Mouse (Mus musculus) frontal cortex, adult 2 months (tissue): Measurements from ENCODE around the gene Rbl1. TPM values are rescaled to one million over a fixed set of nuclear protein-coding genes. Genes with fewer than 3 reads are reported as not detected.
"Not testable (repeated sequence)": the region's sequence is repeated elsewhere in the genome, so short reads cannot be mapped to it uniquely, and the experiment has no call there.

Source experiments
- DNase-seq, 2 experiments: peaks; one replicate each; pipeline ENCODE4 v3.0.0; 2022; ENCODE audit warnings: low spot score in 1 of 2; ENCODE audit errors: extremely low spot score in 1 of 2
- polyA plus RNA-seq: library from polyadenylated mRNA; depleted of rRNA; stranded (reverse); fragments of >200 nt; gene quantifications from 2 replicates; pipeline ENCODE4 v1.2.3, GENCODE M21; 2012

The Rbl1 gene
- polyA plus RNA-seq, 1 experiment = 2.2 TPM

DNA sequence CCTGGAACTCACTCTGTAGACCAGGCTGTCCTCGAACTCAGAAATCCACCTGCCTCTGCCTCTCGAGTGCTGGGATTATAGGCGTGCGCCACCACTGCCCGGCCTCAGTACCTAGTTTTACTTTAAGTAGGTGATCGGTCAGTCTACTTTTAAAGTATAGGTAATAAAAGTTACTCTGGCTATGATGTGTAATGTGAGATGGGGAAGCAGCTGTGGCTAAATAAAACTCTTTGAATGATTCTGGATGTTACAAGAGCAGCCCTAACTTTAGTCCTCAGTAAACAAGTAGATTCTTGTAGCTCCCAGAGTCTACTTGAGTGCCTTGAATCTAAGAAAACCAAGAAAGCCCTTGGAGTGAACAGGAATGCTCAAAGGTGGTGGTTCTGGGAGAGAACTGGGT, 31.4 kb downstream of the Rbl1 start:
- no peak for DNase-seq

GRCm38 (mm10) chr2:157170626-157171025, 33.7 kb downstream of the Rbl1 start:
- no peak for DNase-seq

DNA sequence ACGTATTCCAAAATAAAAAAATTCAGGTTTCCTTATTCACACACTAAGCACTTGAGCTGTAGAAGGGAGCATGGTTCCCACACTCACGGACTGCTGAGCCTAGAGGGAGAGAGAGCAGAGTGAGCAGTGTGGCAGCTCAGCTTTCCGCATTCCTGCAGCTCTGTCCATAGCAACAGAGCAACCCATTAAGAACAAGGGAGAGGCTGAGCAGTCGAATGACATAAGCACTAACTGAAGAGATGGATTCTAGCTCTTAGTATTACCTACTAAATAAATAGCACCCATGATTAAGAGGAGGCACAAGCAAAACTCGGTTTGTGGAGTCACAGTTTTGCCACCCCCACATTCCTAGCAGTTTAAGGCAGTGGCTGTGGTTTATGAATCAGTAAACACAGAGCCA, 34.2 kb downstream of the Rbl1 start:
- DNase-seq = no peak

- peak; percentile 14 to 42 for DNase-seq
Observed at GRCm38 (mm10) chr2:157166371-157167080, 37.8 kb downstream of the Rbl1 start.

DNA sequence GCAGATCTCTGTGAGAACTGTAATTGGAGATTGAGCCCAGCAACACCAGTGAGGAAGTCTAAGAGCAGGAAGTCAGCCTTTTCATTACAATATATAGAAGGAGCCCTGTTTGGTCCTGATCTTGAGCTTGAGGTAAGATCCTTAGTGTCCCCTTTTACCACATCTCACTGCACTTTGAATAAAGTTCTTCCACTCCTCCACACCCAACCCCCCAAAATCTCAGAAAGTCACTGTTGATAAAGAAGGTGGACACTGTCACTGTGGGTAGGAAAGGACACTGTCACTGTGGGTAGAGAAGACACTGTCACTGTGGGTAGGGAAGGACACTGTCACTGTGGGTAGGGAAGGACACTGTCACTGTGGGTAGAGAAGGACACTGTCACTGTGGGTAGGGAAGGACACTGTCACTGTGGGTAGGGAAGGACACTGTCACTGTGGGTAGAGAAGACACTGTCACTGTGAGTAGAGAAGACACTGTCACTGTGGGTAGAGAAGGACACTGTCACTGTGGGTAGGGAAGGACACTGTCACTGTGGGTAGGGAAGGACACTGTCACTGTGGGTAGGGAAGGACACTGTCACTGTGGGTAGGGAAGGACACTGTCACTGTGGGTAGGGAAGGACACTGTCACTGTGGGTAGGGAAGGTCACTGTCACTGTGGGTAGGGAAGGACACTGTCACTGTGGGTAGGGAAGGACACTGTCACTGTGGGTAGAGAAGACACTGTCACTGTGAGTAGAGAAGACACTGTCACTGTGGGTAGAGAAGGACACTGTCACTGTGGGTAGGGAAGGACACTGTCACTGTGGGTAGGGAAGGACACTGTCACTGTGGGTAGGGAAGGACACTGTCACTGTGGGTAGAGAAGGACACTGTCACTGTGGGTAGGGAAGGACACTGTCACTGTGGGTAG, 38.8 kb downstream of the Rbl1 start:
- DNase-seq = not testable (repeated sequence)

- DNase-seq = no peak
Observed at GRCm38 (mm10) chr2:157164101-157164500, 40.2 kb downstream of the Rbl1 start.

DNA sequence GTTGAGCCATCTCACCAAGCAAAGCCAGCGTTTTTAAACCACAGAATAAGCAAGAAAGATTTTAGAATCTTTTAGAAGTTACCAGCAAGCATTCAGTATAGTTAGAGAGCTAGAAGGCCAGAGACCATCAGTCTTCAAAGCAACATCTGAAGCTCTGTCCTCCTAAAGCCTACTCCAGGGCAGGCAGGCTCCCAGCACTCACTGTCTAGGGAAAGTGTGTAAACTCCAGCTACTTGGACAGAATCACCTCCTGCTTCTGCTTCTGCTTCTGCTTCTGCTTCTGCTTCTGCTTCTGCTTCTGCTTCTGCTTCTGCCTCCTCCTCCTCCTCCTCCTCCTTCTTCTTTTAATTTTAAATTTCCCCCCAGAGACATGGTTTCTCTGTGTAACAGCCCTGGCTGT, 48.3 kb downstream of the Rbl1 start:
- no peak for DNase-seq

DNA sequence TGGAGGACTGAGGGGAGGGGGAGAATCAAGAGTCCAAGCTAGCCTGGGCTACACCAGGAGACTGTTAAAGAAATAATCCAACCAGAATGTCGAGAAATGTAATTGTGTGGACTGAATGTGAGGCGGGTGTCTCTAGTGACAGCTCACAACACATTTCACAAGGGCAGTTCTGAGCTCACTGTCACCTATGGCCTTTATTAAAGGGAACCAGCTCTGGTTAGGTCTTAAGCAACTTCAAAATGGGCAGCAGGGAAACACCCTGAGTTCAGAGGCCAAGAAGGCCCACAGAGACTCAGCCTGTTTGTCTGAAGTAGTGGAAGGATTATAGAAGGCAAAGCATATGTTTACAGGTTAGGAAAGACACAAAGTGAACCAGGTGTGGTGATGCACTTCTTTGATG, 51.1 kb downstream of the Rbl1 start:
- DNase-seq = no peak

DNA sequence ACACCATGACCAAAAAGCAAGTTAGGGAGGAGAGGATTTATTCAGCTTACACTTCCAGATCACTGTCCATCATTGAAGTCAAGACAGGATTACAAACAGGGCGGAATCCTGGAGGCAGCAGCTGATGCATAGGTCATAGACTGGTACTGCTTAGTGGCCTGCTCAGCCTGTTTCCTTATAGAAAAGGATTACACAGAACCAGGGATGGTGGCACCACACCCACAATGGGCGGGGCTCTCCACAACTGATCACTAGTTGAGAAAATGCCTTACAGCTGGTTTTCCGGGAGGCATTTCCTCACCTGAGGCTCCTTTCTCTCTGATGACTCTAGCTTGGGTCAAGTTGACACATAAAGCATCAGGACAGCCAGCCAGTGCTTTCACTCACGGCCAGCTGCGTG, 55.9 kb downstream of the Rbl1 start:
- DNase-seq = no peak

GRCm38 (mm10) chr2:157147397-157148020, 56.8 kb downstream of the Rbl1 start:
- no peak for DNase-seq

- DNase-seq = no peak
Observed at GRCm38 (mm10) chr2:157145173-157145572, 59.2 kb downstream of the Rbl1 start.

DNA sequence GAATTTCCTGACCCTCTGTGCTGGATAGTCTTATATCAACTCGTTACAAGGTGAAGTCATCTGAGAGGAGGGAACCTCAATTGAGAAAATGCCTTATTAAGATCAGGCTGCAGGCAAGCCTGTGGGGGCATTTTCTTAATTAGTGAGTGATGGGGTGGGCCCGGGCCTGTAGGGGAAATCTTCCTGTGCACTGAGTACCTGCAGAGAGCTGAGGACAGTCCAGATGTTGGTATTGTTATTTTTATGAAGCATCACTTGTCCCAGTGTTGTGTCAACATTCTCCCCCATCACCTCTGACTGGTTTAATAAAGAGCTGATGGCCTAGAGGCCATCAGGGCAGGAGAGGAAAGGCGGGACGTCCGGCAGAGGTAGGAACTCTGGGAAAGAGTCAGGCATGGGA, 60.2 kb downstream of the Rbl1 start:
- no peak for DNase-seq

GRCm38 (mm10) chr2:157141962-157142361, 62.4 kb downstream of the Rbl1 start:
- DNase-seq = no peak

GRCm38 (mm10) chr2:157139251-157139802, 65.0 kb downstream of the Rbl1 start:
- no peak for DNase-seq

DNA sequence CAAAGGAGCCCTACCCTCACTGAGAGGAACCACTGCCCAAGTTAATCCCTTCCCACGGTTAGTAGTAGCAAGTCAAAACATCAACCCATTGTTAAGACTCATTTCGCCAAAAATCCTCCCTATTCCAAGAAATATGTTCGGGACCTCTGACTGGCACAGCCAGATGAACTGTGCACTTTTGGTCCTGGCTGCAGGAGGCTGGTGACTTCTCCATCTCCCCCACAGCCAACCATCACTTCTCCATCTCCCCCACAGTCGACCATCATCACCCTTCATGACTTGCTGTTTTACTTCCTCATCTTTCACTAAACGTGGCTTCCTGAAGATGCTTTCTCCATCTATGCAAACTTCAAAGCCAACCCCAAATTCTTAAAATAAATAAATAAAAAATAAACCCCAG, 65.5 kb downstream of the Rbl1 start:
- no peak for DNase-seq

GRCm38 (mm10) chr2:157137959-157138731, 66.2 kb downstream of the Rbl1 start:
- no peak for DNase-seq

- DNase-seq = no peak
Observed at GRCm38 (mm10) chr2:157136646-157137045, 67.7 kb downstream of the Rbl1 start.

- no peak for DNase-seq
Observed at GRCm38 (mm10) chr2:157136176-157136575, 68.2 kb downstream of the Rbl1 start.

DNA sequence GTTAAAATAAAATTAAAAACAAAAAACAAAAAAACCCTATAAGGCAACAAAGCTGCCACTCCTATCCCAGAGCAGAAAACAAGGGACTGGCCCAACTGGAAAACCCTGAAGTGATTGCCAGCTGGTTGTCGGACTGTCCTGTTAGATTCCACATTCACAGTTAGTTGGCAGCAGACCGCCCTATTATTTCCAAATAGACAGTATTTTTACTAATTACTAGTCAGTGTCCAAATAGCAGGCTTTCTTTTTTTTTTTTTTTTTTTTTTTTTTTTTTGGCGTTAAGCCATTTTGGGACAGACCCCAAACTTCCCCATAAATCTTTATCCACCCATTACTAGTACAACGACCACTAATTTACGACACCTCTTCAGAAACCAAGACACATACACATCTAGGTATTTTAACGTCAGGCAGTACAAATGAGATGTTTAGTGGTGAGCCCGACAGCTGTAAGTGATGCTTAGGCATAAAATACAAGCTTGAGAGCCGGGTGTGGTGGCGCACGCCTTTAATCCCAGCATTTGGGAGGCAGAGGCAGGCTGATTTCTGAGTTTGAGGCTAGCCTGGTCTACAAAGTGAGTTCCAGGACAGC, 68.7 kb downstream of the Rbl1 start:
- DNase-seq = no peak

DNA sequence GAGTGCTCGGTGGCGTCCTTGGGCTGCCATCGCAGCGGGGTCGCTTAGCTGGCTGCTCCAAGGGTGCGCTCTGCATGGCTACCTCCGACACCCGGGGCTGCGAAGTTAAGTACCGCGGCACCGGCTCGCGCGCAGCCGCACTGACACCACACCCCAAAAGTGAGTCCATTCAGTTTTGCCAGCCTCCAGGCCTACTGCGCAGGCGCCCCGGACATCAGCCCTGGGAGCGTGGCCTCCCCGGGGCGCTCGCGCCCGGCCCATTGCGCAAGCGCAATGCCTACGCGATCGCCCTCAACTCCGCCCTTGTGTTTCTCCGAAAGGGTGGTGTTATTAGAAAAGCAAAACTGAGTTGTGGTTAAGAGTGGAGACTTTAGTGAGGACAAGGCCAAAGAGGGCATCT, 69.3 kb downstream of the Rbl1 start, which contains the start of gene Samhd1:
Samhd1 (minus strand) TSS at position 252 of the 400 bp plus-strand sequence.
- DNase-seq = peak; percentile 83 to 93
